Mouse (Mus musculus) heart, adult 11 months (tissue): ENCODE data around the gene Yif1b.

ENCODE experiments used
- DNase-seq: peaks from one replicate; pipeline ENCODE4 v3.0.0; 2022

Yif1b gene

DNA sequence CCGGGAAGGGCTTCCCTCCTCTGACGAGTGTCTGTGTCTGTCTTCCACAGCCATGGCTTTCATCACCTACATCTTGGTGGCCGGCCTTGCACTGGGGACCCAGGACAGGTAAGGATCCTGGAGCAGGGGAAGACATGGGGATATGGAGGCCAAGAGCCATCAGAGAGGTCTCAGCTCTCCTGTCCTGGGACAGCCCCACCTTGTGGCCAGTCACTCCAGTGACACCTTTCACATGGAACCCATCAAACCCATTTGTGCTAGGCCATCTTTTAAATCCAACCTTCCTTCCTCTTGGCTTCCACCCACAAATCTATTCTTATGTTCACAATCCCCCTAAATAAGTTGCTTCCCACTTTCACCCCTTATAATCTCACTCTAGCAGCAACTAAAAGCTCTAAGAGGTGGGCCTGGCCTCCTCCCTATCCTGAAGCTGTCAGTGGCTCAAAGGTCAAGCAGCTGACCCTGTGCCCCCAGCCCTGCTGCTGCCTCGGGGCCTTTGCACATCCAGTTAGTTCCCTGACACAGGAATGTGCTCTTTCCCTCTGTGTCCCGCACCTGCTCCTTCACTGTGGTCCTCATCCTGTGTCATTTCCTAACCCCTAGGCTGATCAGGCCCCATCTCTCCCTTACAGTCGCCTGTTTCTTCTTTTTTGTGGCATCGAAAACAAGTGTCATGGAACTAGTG, 6.7 kb downstream of the Yif1b start:
- DNase-seq, result no peak

DNA sequence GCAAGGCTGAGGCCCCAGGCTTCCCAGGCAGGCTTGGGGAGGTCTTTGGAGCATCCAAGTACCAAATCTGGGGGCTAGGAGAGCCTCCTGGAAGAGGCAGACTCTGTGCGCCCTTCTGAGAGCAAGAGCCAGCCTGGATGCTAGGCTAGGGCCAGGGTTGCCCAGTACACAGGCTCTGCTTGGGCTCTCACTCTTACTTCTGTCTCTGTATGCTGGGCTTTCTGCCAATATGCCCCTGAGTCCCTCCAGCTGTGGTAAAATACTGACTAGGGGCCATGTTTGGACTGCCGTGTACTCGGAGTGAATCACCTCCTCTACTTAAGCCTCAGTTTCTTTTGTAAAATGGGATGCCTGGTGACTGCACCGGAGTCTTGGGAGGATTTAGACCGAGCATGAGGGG, 7.9 kb downstream of the Yif1b start:
- DNase-seq, result no peak

DNA sequence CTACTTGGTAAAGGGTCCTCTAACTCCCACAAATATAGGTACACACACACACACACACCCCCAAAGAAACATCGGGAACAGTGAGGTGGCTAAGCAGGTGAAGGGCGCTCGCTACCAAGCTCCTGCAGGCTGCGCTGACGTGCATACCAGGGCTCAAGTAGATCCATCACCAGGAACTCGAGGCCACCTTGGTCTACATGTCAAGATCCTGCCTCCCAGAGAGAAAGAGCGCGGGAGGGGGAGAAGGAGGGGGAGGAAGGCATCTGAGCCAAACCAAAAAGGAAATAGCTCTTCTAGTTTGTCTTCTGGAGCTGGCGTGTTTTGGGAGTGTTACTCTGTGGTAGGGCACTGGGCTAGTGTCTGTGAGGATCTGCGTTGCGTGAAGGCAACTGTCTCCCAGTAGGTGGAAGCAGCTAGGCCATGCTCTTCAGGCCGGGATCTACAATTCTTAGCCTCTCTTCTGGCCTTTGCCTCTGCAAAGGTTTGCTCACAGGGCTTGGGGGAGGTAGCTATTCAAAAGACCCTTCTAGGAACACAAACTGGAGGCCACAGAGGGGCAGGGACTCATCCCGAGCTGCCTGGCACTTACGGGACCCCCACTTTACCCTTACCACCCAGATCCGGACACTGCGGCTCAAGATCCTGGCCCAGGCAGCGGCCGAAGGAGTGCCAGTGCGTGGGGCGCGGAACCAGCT, 8.6 kb downstream of the Yif1b start:
- peak; percentile 90 for DNase-seq

- DNase-seq, result peak; percentile 96
Measured at GRCm38 (mm10) chr7:29247314-29247700, 9.2 kb downstream of the Yif1b start.

DNA sequence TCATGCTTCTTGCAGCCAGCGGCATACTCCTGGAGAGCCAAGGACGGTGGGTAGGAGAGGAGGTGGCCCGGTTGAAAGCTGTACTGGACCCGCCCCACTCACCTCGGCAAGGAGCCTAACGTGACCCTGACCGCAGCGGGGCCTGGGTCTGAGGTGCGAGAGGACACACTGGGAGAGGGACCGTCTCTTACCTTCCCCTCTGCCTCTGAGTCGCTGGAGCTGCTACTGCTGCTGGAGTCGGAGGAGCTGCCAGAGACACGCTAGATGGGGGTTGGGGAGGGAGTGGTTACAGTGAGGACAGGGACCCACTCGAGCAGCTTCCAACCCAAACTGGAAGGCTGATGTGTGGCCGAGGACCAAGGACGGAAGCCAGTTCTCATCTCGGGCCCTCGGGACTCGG, 9.6 kb downstream of the Yif1b start:
- peak; percentile 95 for DNase-seq

DNA sequence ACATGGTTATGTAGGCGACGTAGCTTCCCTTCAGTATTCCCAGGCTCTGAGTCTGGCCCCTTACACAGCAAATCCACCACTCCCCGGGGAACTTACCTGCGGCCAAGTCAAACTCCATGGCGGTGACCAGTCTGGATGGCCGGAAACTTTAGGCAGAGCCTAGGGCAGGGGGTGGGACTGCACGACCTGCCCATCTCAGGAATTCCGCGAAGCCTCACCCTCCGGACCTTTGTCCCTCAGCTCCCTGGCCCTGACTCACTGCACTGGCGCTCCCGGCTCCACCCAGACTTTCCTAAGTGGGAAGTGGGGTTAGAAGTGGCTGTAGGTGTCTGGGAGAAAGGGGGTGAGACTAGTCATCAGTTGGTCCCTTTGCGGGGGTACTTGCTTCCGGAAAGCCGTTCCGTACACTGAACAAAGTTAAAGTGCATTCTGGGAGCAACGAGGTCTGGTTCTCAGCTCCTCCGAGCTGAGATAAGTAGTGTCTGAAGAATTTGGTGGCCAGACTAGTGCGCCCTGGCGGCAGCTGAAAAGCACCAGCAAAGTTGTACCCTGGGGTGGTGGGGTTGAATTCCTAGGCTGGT, 10.2 kb downstream of the Yif1b start, which contains the start of gene 2200002D01Rik:
Gene 2200002D01Rik (minus strand): TSS at position 206 of the 581 bp plus-strand sequence.
- DNase-seq, result peak; percentile 96

DNA sequence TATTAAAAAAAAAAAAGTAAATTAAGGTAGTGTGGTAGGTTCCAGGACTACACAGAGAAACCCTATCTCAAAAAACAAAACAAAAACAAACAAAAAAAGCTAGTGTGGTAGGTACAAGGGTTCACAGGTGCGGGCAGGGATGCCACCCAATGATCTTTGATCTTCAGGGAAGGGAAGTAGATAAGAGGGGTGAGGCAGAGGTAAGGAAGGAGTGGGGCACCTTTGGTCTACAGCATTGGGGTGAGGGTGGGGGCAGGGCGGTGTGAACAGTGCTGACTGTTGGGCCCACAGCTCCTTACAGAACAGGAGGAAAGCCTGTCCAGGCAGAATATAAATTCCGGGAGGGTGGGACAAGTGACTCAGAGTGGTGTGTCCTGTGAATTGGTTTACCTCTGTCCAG, 13.0 kb downstream of the Yif1b start:
- DNase-seq, result peak; percentile 83

DNA sequence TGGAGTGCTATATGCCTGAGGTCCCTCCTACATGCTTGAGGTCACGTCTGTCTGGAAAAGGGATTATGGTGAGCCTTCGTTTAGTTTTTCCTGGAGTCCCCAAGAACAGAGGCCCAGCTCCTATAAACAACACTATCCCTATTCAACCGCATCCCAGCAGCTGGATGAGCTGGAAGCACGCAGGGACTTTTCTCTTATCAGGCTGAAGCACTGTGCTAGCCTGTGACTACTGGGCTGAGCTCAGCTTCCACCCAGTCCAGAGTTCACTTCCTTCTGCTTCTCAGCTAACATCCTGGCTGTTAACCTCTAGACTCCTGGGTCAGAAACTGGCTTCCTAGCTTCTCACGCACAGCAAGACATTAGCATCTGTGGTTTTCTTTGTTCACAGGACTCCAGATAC, 15.7 kb downstream of the Yif1b start:
- DNase-seq, result peak; percentile 94

- DNase-seq, result no peak
Measured at GRCm38 (mm10) chr7:29255875-29256274, 17.7 kb downstream of the Yif1b start.

- DNase-seq, result peak; percentile 85
Measured at GRCm38 (mm10) chr7:29257368-29257767, 19.2 kb downstream of the Yif1b start.

DNA sequence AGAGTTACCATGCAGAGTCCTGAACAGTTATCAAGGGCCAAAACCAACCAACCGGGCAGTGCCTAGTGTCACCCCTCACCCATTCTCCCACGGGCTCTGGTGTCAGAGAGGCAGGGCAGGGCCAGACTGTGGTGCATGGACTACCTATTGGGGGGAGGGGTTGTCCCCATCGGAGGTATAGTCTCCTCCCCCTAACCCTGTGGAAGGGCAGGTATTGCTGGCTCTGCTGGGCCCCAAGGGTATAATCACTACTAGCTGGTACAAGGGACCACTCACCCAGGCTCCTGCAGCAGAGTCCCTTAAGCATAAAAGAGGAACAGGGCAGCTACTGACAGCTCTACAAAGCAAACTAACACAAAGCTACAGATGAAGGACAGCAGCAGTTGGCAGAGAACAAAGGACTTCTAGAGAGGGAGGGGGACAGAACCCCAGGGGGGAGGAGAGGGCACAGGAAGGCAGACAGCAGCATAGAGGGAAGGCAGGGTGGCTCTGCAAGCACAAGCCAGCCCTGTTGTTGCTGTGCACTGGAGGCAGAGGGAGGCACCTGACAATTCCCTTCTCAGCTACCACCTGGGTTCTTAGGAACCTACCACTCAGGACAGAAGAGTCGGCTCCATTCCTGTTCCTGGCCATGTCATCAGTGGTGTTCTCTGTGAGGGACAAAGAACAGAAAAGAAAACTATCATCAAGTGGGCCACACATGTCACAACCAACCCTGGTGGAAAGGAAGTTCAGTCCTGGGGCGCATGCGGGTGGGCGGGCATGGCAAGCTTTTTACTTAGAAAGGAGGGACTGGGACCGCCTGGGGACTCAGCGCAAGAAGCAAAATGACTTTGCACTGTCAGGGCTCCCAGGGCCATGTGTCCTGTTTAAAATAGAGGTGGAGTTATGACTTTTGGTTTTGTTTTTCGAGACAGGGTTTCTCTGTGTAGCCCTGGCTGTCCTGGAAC, 21.9 kb downstream of the Yif1b start:
- no peak for DNase-seq

GRCm38 (mm10) chr7:29262151-29262550, 24.0 kb downstream of the Yif1b start:
- no peak for DNase-seq

GRCm38 (mm10) chr7:29263831-29264230, 25.7 kb downstream of the Yif1b start:
- DNase-seq, result no peak

GRCm38 (mm10) chr7:29265636-29266035, 27.5 kb downstream of the Yif1b start:
- no peak for DNase-seq

- DNase-seq, result no peak
Measured at GRCm38 (mm10) chr7:29266931-29267330, 28.8 kb downstream of the Yif1b start.

DNA sequence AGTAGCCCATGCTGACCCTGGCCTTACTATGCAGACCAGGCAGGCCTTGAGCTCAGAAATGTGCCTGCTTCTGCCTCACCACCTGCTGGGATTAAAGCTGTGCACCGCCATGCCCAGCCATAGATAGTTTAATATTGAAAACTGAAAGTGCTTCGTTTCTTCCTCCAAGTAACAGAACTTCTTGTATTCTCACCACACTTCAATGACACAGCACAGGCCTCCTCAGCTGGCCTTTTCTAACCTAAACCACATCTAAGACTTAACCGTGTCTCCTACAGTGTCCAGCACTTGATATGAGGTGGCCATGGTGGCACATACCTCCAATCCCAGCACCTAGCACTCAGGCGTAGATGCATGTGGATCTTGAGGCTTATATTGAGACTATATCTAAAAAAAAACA, 32.3 kb downstream of the Yif1b start:
- no peak for DNase-seq

- peak; percentile 90 for DNase-seq
Measured at GRCm38 (mm10) chr7:29271687-29272465, 33.7 kb downstream of the Yif1b start.

GRCm38 (mm10) chr7:29276715-29277114, 38.6 kb downstream of the Yif1b start:
- DNase-seq, result no peak

DNA sequence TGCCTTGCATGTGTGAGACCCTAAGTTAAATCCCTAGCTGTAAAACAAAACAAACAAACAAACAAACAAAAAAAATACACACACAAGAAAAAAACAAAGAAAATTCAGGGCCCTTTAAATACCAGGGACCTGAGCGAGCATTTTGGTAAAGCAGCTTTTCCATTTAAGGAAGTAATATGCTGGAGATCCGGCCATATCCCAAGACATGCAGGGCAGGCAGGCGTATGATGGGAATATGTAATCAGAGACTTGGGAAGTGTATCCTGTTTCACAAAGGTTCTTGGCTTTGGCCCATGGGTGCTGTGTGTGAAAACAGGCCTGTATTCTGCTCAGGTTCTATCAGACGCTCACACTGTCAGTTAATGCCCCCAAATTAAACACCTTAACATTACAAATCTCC, 39.4 kb downstream of the Yif1b start:
- no peak for DNase-seq

GRCm38 (mm10) chr7:29279261-29279660, 41.1 kb downstream of the Yif1b start:
- DNase-seq, result no peak

- DNase-seq, result peak; percentile 80
Measured at GRCm38 (mm10) chr7:29279924-29280323, 41.8 kb downstream of the Yif1b start.

DNA sequence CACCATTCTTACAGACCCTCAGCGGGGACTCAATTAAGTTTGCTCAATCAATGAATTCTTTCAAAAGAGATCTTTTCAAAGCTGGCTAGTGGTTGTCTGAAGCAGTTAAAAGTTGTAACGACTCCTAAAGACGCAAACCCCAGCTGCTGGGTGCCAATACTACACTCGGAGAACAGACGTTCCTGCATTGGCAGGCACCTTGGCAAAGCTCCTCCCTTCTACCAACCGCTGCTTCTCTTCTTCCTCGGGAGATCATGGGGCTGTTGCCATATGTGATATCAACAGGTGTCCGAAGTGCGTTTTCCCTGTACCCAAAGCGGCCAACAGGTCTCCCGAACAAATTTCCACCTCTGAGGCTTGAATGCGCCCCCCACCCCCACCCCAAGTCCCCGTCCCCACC, 42.7 kb downstream of the Yif1b start:
- no peak for DNase-seq
